Mouse (Mus musculus) G1E-ER4 (cell line): Measurements from ENCODE around the gene Ptrh1. TPM values are rescaled to one million over a fixed set of nuclear protein-coding genes. Genes with fewer than 3 reads are reported as not detected.

Experiments
- GATA1 ChIP-seq: IDR thresholded peaks from one replicate; pipeline ENCODE4 v1.8.0; 2012; ENCODE audit warnings: low read length, inconsistent platforms
- polyA plus RNA-seq: library from polyadenylated mRNA; stranded (reverse); fragments of >175 nt; gene quantifications from 2 replicates; pipeline ENCODE4 v1.2.3, GENCODE M21; 2012

The Ptrh1 gene
- 5.8 and 7.0 TPM in 2 replicates for polyA plus RNA-seq

- no peak for TF ChIP-seq GATA1
Observed at GRCm38 (mm10) chr2:32775359-32776074, at the start of gene Ptrh1, which contains the start of gene Ttc16. TSS of gene Ptrh1 (plus strand) at chr2:32775786. TSS of gene Ttc16 (minus strand) at chr2:32775633.

- TF ChIP-seq GATA1: no peak
Observed at GRCm38 (mm10) chr2:32727435-32727834, 48.2 kb upstream of the Ptrh1 start.

GRCm38 (mm10) chr2:32728463-32728862 is 47.1 kb upstream of the Ptrh1 start:
- TF ChIP-seq GATA1: no peak

GRCm38 (mm10) chr2:32729547-32729946 is 46.0 kb upstream of the Ptrh1 start:
- TF ChIP-seq GATA1: no peak

GRCm38 (mm10) chr2:32730854-32731253 is 44.7 kb upstream of the Ptrh1 start:
- no peak for TF ChIP-seq GATA1

- TF ChIP-seq GATA1: no peak
Observed at GRCm38 (mm10) chr2:32731911-32732310, 43.7 kb upstream of the Ptrh1 start.

- TF ChIP-seq GATA1: no peak
Observed at GRCm38 (mm10) chr2:32732695-32733094, 42.9 kb upstream of the Ptrh1 start.

- no peak for TF ChIP-seq GATA1
Observed at GRCm38 (mm10) chr2:32734480-32734879, 41.1 kb upstream of the Ptrh1 start.

GRCm38 (mm10) chr2:32734933-32735332 is 40.7 kb upstream of the Ptrh1 start:
- TF ChIP-seq GATA1: no peak

- no peak for TF ChIP-seq GATA1
Observed at GRCm38 (mm10) chr2:32736306-32736829, 39.2 kb upstream of the Ptrh1 start.

- no peak for TF ChIP-seq GATA1
Observed at GRCm38 (mm10) chr2:32737008-32737407, 38.6 kb upstream of the Ptrh1 start.

GRCm38 (mm10) chr2:32739311-32739710 is 36.3 kb upstream of the Ptrh1 start:
- no peak for TF ChIP-seq GATA1

GRCm38 (mm10) chr2:32740916-32741272 is 34.7 kb upstream of the Ptrh1 start, which contains the start of gene 6330409D20Rik:
TSS of gene 6330409D20Rik (minus strand) at chr2:32741016.
- no peak for TF ChIP-seq GATA1

- no peak for TF ChIP-seq GATA1
Observed at GRCm38 (mm10) chr2:32741273-32742172, 34.1 kb upstream of the Ptrh1 start.

GRCm38 (mm10) chr2:32742173-32742531 is 33.4 kb upstream of the Ptrh1 start:
- no peak for TF ChIP-seq GATA1

GRCm38 (mm10) chr2:32744272-32744982 is 31.2 kb upstream of the Ptrh1 start:
- no peak for TF ChIP-seq GATA1

- TF ChIP-seq GATA1: no peak
Observed at GRCm38 (mm10) chr2:32749082-32749481, 26.5 kb upstream of the Ptrh1 start.
